In the genomic region with DNA sequence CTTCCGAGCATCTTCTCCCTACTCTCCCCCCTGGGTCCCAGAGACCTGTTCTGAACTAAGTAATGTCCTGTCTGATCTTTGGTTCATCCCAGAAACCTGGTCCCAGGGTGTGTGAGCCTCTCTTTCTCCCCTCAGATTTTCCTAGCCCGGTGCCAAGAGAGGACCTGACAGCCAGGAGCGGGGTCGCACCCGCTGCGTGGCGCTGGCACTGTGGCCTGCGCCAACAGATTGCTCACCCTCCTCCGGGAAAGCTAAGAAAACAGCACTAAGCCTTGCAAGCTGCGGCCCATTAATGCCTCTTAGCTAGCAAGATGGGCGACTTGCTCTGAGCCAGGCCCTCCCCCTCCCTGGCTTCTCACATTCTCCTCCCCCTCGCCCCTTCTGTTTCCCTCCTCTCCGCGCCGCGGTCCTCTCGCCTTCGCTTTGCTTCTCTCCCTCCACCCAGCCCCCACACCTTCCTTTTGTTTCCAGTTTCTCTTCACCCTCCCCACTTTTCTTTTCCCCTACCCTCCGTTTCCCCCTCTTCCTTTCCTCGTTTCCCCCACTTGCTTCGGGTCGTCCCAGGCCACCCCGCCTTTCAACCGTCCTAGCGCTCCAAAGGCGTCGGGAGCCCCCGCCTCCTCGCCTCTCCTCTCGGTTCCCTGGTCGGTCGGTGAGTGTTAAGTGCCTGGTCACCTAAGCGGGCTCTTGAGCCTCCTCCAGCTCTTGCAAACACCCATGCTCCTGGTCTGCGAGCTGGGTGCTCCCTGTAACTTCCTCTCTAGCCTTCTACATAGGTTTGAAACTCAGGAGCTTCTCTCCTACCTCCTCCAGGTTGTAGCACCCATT, we compare ENCODE assay signal across 9 mouse cellular contexts. TPM values are rescaled to one million over a fixed set of nuclear protein-coding genes. Genes with fewer than 3 reads are reported as not detected.
DNase-seq lines count a peak whose midpoint lies in the region; ATAC-seq and TF ChIP-seq lines count a peak whose summit lies in the region.
"Had no signal": no experiment of that assay in that cellular context is flagged by ENCODE, and none has a peak within 500 bp of the region (broad histone marks: within the 10 kb centered on the region; RNA-seq: fewer than 3 reads in every experiment).

No protein-coding gene starts in this region.

- peak overlapping the region; percentile 99 for H3K27ac ChIP-seq in cerebellum, adult 2 months (ENCODE audit: insufficient read depth, low read length)
- peak overlapping the region; percentile 90 for H3K27ac ChIP-seq in left cerebral cortex, adult 2 months
- H3K27ac ChIP-seq in midbrain, embryonic 15.5 days: peak overlapping the region; percentile 96
- H3K27ac ChIP-seq: macrophage had no signal

- H3K27me3 ChIP-seq in cerebellum, adult 2 months (ENCODE audit: control insufficient read depth, insufficient read depth, low read length): no peaks in the 10 kb centered on the region
- peaks cover 27% of the 10 kb centered on the region for H3K27me3 ChIP-seq in midbrain, embryonic 15.5 days (replicated peaks)

- peak; percentile 52; the same call in 1 of the 2 replicates for TF ChIP-seq POLR2A in cerebellum, adult 2 months (IDR thresholded peaks at IDR 0.05; ENCODE audit: borderline replicate concordance, insufficient read depth, low read length)

- DNase-seq in left cerebral cortex, adult 18-20 months (ENCODE audit: low spot score in 2 of 2): peak; percentile 69 to 77
- DNase-seq in left cerebral cortex, adult 11 months (ENCODE audit: low spot score): no peak
- DNase-seq in cerebellum, adult 2 months: peak; percentile 81 to 87
- peak; percentile 30 to 56 for DNase-seq in frontal cortex, postnatal 14 days (ENCODE audit: low spot score in 2 of 2)
- peak; percentile 55 to 72 for DNase-seq in left cerebral cortex, adult 2 months (ENCODE audit: extremely low spot score in 1 of 2, low spot score in 2 of 2)
- DNase-seq in thymus, postnatal 4 days: peak; percentile 41

- intact Hi-C loops in left cerebral cortex, adult 2 months (cut with DNase I): loop anchor here (1.0 to 10.0 kb wide), 6 partner anchors 148 to 612 kb away; a partner anchor contains a TSS

- peak overlapping the region; percentile 76 for H3K4me2 ChIP-seq in midbrain, embryonic 15.5 days

- H3K4me3 ChIP-seq in cerebellum, adult 2 months (replicated peaks; ENCODE audit: insufficient read depth, low read depth, low read length): peak overlapping the region; percentile 72
- H3K4me3 ChIP-seq in left cerebral cortex, adult 2 months: peak overlapping the region; percentile 43
- H3K4me3 ChIP-seq in midbrain, embryonic 15.5 days: peak overlapping the region; percentile 57

- ATAC-seq in midbrain, embryonic 15.5 days (replicated peaks): peak; percentile 48
- no peak for ATAC-seq in megakaryocyte-erythroid progenitor cell, adult 5-6 weeks (replicated peaks; ENCODE audit: low FRiP score, low TSS enrichment, poor library complexity, severe bottlenecking)

- H3K4me1 ChIP-seq in cerebellum, adult 2 months (ENCODE audit: control insufficient read depth, insufficient read depth, low read length): peaks cover 20% of the 10 kb centered on the region
- H3K4me1 ChIP-seq in midbrain, embryonic 15.5 days: peaks cover 41% of the 10 kb centered on the region

- under 1% methylated on average over 34 of the region's 34 CpGs for WGBS in cerebellum, adult 2 months
- under 1% methylated on average over 34 of the region's 34 CpGs for WGBS in midbrain, embryonic 15.5 days

- no peaks in the 10 kb centered on the region for H3K36me3 ChIP-seq in midbrain, embryonic 15.5 days (replicated peaks)

- peak overlapping the region; percentile 56 for H3K9ac ChIP-seq in midbrain, embryonic 15.5 days

- TF ChIP-seq CTCF in cerebellum, adult 2 months (IDR thresholded peaks at IDR 0.05; ENCODE audit: borderline replicate concordance, insufficient read depth, low read depth, low read length): no peak
- TF ChIP-seq CTCF in left cerebral cortex, adult 2 months (IDR thresholded peaks at IDR 0.05): no peak

- H3K9me3 ChIP-seq in midbrain, embryonic 15.5 days: no peaks in the 10 kb centered on the region

RNA-seq across cellular contexts. Expression of a gene that starts 7.8 kb away (rescaled TPM):
- 100 to 1,000 TPM; 277 to 333 TPM for total RNA-seq in left cerebral cortex, adult 18-20 months (2021)
- 144 and 151 TPM in 2 replicates for polyA plus RNA-seq in cerebellum, adult 2 months (2012; rRNA removed)
- 100 to 1,000 TPM; 311 to 384 TPM for total RNA-seq in left cerebral cortex, adult 2 months (2021)
- 62.0 and 64.3 TPM in 2 replicates for polyA plus RNA-seq in midbrain, embryonic 15.5 days (2015; fragmentation: Nextera tagmentation; extraction: Ambion mirVana)
- not detected in 2 replicates for total RNA-seq in megakaryocyte-erythroid progenitor cell, adult 5-6 weeks (2014; fragmentation: Nextera tagmentation)
- total RNA-seq in megakaryocyte-erythroid progenitor cell, adult 5-6 weeks (2017): not detected in 2 replicates
- polyA plus RNA-seq: macrophage had no signal

Comparison
In these comparisons a context has a peak if more than half of its experiments do, and no peak if none do; other contexts are left out.
1. RNA of a gene that starts 7.8 kb away (total RNA-seq): 311 to 384 TPM in left cerebral cortex, adult 2 months and 277 to 333 TPM in left cerebral cortex, adult 18-20 months; not detected in megakaryocyte-erythroid progenitor cell, adult 5-6 weeks; every median in the first group is over 100 times any median in the second.
2. Peak in every context shown above with its lines, with median percentiles within 50 percentile points of each other: H3K27ac ChIP-seq and H3K4me3 ChIP-seq.